Mouse (Mus musculus): Measurements from ENCODE around the gene Ctu2. TPM values are rescaled to one million over a fixed set of nuclear protein-coding genes. Genes with fewer than 3 reads are reported as not detected.
A peak's percentile ranks its signal among the peaks of the same experiment; 100 is the strongest.

Ctu2 gene
- polyA plus RNA-seq, 1 experiment from 2014 or later = 56.2 TPM

DNA sequence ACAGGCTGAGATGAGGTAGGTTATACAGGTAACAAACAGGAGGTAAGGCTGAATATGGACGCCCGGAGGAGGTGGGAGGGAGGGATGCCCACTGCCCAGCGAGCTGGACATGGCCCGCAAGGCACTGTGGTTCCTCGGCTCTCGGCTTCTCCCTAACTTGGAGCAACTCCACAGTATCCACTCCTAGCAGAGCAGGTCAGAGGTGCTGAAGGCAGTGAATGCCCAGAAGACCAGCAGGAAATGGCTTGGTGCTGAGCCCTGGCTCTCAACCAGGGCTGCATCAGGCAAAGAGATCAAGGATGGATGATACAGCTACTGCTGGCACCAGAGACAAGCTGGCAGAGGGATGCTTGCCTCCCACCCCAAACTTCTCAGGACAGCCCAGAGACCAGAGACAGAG is 48.6 kb downstream of the Ctu2 start:
- H3K9me3 ChIP-seq (ENCODE audit: low read depth, low read length) = no peaks in the 10 kb centered on the region
- H3K27ac ChIP-seq (ENCODE audit: low read depth) = peak overlapping the region; percentile 68; the same call in 1 of the 2 replicates
- no peak overlapping the region for H3K9ac ChIP-seq
- ATAC-seq (ENCODE audit: insufficient read depth) (no peak), DNase-seq (no peak)
- H3K4me1 ChIP-seq (ENCODE audit: insufficient read depth) = peaks cover 44% of the 10 kb centered on the region
- H3K4me3 ChIP-seq (ENCODE audit: low read depth, low read length) = no peak overlapping the region
- H3K27me3 ChIP-seq (ENCODE audit: insufficient read depth, low read length) = no peaks in the 10 kb centered on the region
- WGBS = 71% methylated on average over 6 of the region's 6 CpGs
- 0 out of 2 replicates have a peak, but pooled peaks cover 4% of the 10 kb centered on the region for H3K36me3 ChIP-seq (ENCODE audit: insufficient read depth)
- peak overlapping the region; percentile 44; the same call in 1 of the 2 replicates for H3K4me2 ChIP-seq
- no peak for TF ChIP-seq CTCF (IDR thresholded peaks at IDR 0.05; ENCODE audit: low read depth)

DNA sequence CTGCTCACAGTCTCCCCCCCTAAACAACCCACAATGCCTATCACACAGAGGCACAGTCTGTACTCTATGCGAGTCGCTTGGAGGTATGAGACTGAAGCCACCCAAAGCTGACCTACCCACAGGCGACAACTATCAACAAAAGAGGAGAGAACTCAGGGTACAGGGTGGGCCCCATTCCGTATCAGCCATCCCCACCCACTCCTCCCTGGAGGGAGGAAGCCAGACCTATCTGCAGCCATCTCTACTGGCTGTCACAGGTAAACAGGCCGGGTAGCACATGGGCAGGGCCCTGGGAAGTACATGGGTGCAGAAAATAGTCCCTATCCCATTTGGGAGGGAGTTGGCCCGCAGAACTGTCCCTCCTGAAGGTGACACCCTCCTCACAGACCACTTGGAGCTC is 49.1 kb downstream of the Ctu2 start:
- Histone ChIP-seq H3K4me3 (ENCODE audit: low read depth, low read length) (no peak overlapping the region), H3K36me3 (ENCODE audit: insufficient read depth) (0 out of 2 replicates have a peak, but pooled peaks cover 4% of the 10 kb centered on the region), H3K27ac (ENCODE audit: low read depth) (peak overlapping the region; percentile 68; the same call in 1 of the 2 replicates), H3K4me1 (ENCODE audit: insufficient read depth) (peaks cover 44% of the 10 kb centered on the region), H3K27me3 (ENCODE audit: insufficient read depth, low read length) (no peaks in the 10 kb centered on the region), H3K4me2 (no peak overlapping the region), H3K9ac (0 out of 2 replicates have a peak overlapping the region, but pooled peaks have one; percentile 23), H3K9me3 (ENCODE audit: low read depth, low read length) (no peaks in the 10 kb centered on the region)
- ATAC-seq (ENCODE audit: insufficient read depth) = no peak
- 71% methylated on average over 6 of the region's 6 CpGs for WGBS
- no peak for TF ChIP-seq CTCF (IDR thresholded peaks at IDR 0.05; ENCODE audit: low read depth)
- DNase-seq = no peak

DNA sequence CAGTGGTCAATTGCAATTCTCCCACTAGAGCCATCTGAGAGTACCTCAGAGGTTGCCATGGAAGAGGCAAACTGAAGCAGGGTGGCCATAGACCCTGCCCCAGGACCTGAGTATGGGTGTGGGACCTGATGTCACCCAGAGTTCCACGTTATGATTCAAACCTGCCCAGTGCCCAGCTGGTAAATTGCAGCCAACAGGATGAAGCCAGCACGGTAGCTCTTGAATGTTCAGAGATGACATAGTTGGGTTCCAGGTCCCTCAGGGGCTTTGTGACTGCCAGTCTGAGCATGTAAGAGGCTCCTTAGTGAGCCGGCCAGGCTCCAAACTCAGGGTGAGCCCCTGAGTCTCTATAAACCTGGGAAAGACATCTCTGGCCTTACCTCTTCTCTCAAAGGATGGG is 50.1 kb downstream of the Ctu2 start:
- Histone ChIP-seq H3K27ac (ENCODE audit: low read depth) (peak overlapping the region; percentile 72), H3K4me2 (0 out of 2 replicates have a peak overlapping the region, but pooled peaks have one; percentile 10), H3K4me1 (ENCODE audit: insufficient read depth) (peaks cover 40% of the 10 kb centered on the region), H3K9ac (0 out of 2 replicates have a peak overlapping the region, but pooled peaks have one; percentile 25), H3K9me3 (ENCODE audit: low read depth, low read length) (no peaks in the 10 kb centered on the region), H3K27me3 (ENCODE audit: insufficient read depth, low read length) (no peaks in the 10 kb centered on the region), H3K36me3 (ENCODE audit: insufficient read depth) (0 out of 2 replicates have a peak, but pooled peaks cover 4% of the 10 kb centered on the region), H3K4me3 (ENCODE audit: low read depth, low read length) (no peak overlapping the region)
- no peak for DNase-seq
- no peak for ATAC-seq (ENCODE audit: insufficient read depth)
- 49% methylated on average over 3 of the region's 3 CpGs for WGBS
- TF ChIP-seq CTCF (IDR thresholded peaks at IDR 0.05; ENCODE audit: low read depth) = no peak

DNA sequence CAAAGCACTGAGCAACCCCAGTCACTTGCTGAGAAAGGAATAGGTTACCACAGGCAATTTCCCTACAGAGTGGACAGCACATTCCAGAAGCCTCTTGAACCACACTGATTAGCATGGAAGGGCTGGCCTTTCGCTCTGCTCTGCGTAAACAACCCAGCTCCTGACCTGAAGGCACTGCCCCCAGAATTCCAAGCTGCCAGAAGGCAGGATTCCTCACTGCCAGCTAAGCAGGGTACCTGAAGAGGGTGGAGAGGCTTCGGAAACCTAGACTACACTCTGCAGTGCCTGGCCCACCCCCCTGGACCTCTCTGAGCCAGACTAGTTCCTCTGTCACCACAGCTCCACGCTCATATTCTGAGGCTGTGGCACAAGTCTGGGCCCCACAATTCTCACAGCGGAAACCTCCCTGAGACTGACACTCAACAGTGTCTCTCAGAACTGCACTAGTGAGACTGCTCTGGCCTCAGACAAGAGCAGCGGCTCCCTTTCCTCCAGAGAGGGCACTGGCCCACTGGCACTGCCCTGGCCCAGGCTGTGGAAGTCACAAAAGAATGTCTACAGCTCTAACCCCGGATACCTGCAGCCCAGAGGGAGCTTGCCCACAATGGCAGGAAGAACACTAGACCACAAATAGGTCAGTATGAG is 50.7 kb downstream of the Ctu2 start:
- peak overlapping the region; percentile 25; the same call in 1 of the 2 replicates for H3K9ac ChIP-seq
- WGBS = 43% methylated on average over 7 of the region's 7 CpGs
- TF ChIP-seq CTCF (IDR thresholded peaks at IDR 0.05; ENCODE audit: low read depth) = no peak
- peak overlapping the region; percentile 72 for H3K27ac ChIP-seq (ENCODE audit: low read depth)
- DNase-seq (peak; percentile 55), ATAC-seq (ENCODE audit: insufficient read depth) (peak; percentile 55)
- H3K4me2 ChIP-seq = 0 out of 2 replicates have a peak overlapping the region, but pooled peaks have one; percentile 10
- H3K4me1 ChIP-seq (ENCODE audit: insufficient read depth) = peaks cover 40% of the 10 kb centered on the region
- H3K9me3 ChIP-seq (ENCODE audit: low read depth, low read length) = no peaks in the 10 kb centered on the region
- H3K36me3 ChIP-seq (ENCODE audit: insufficient read depth) = 0 out of 2 replicates have a peak, but pooled peaks cover 4% of the 10 kb centered on the region
- no peak overlapping the region for H3K4me3 ChIP-seq (ENCODE audit: low read depth, low read length)
- no peaks in the 10 kb centered on the region for H3K27me3 ChIP-seq (ENCODE audit: insufficient read depth, low read length)

DNA sequence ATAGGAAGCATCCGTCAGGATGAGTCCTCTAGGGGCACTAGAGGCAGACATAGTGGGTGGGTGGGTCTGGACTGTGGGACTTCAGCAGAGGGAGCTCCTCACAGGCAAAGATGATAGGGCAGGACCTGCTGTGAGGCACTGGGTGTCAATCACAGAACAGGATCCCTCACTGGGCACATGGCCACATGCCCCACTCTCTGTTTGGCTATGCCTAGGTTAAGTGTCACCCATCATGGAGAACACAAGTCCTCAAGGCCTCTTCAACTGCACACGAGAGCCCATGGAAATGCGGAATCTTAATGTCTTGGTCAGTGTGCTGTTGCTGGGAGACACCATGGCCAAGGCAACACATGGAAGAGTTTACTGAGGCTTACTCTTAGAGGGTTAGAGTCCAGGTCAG is 52.0 kb downstream of the Ctu2 start:
- ATAC-seq (ENCODE audit: insufficient read depth) (no peak), DNase-seq (no peak)
- 0 out of 2 replicates have a peak, but pooled peaks have one; percentile 6 for TF ChIP-seq CTCF (IDR thresholded peaks at IDR 0.05; ENCODE audit: low read depth)
- peaks cover 40% of the 10 kb centered on the region for H3K4me1 ChIP-seq (ENCODE audit: insufficient read depth)
- H3K4me2 ChIP-seq = no peak overlapping the region
- no peak overlapping the region for H3K27ac ChIP-seq (ENCODE audit: low read depth)
- H3K27me3 ChIP-seq (ENCODE audit: insufficient read depth, low read length) = no peaks in the 10 kb centered on the region
- no peak overlapping the region for H3K9ac ChIP-seq
- H3K9me3 ChIP-seq (ENCODE audit: low read depth, low read length) = no peaks in the 10 kb centered on the region
- 88% methylated on average over 3 of the region's 3 CpGs for WGBS
- 0 out of 2 replicates have a peak, but pooled peaks cover 4% of the 10 kb centered on the region for H3K36me3 ChIP-seq (ENCODE audit: insufficient read depth)
- H3K4me3 ChIP-seq (ENCODE audit: low read depth, low read length) = no peak overlapping the region

DNA sequence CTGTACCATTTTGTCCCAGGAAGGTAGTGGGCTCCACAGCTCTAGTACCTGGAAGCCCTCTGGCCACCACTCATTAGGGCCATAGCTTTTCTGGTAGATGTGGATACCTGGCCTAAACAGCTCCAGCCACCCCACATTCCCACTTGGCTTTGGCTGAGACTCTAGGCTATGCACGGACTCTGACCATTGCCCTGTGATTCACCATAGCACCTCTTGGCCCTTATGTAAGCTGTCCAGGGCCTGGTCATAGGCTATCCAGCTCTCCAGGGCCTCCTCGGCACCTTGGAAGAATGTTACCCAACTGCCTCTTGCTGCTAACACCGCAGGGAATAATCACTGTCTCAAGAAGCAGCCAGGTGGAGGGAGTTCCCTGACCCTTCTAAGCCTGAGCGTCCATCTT is 53.2 kb downstream of the Ctu2 start:
- Histone ChIP-seq H3K4me1 (ENCODE audit: insufficient read depth) (peaks cover 28% of the 10 kb centered on the region), H3K27me3 (ENCODE audit: insufficient read depth, low read length) (no peaks in the 10 kb centered on the region), H3K4me2 (no peak overlapping the region), H3K36me3 (ENCODE audit: insufficient read depth) (0 out of 2 replicates have a peak, but pooled peaks cover 4% of the 10 kb centered on the region), H3K27ac (ENCODE audit: low read depth) (no peak overlapping the region), H3K9ac (no peak overlapping the region), H3K9me3 (ENCODE audit: low read depth, low read length) (no peaks in the 10 kb centered on the region), H3K4me3 (ENCODE audit: low read depth, low read length) (no peak overlapping the region)
- 84% methylated on average over 4 of the region's 4 CpGs for WGBS
- ATAC-seq (ENCODE audit: insufficient read depth) = no peak
- no peak for TF ChIP-seq CTCF (IDR thresholded peaks at IDR 0.05; ENCODE audit: low read depth)
- DNase-seq = no peak

DNA sequence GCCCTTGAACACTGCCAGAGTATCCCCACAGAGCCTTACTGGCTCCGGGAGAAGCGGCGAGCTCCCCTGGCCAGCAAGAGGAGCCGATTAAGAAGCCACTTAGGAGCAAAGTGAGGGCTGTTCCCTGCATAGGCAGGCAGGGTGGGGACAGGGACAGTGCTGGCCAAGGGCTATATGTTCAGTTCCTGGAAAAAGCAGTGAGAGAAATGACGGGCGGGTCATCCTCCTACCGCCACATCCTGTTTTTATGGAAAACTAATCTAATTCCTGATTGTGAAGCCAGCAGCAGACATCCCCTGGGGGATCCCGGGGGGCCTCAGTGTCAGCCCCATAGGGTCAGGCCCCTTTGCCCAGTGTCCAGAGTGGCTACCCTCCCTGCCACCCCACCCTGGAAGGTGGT is 55.4 kb downstream of the Ctu2 start:
- no peak overlapping the region for H3K9ac ChIP-seq
- WGBS = 68% methylated on average over 8 of the region's 8 CpGs
- TF ChIP-seq CTCF (IDR thresholded peaks at IDR 0.05; ENCODE audit: low read depth) = no peak

More for the DNA sequence above, 55.4 kb downstream of the Ctu2 start:
- H3K4me1 ChIP-seq (ENCODE audit: insufficient read depth) = peaks cover 13% of the 10 kb centered on the region
- no peak overlapping the region for H3K4me3 ChIP-seq (ENCODE audit: low read depth, low read length)
- ATAC-seq (ENCODE audit: insufficient read depth) = no peak
- H3K27ac ChIP-seq (ENCODE audit: low read depth) = 0 out of 2 replicates have a peak overlapping the region, but pooled peaks have one; percentile 26
- no peaks in the 10 kb centered on the region for H3K9me3 ChIP-seq (ENCODE audit: low read depth, low read length)
- no peak overlapping the region for H3K4me2 ChIP-seq
- no peaks in the 10 kb centered on the region for H3K36me3 ChIP-seq (ENCODE audit: insufficient read depth)
- no peak for DNase-seq
- no peaks in the 10 kb centered on the region for H3K27me3 ChIP-seq (ENCODE audit: insufficient read depth, low read length)

Small RNA genes within 50 kb of the gene (microRNA-seq; reads per million reads assigned to microRNA genes)
- not detected for gene Gm24366 (ENCODE audit: borderline number of aligned reads)

Other genes starting within 250 kb of the Ctu2 start
- 2.7 and 2.9 TPM in 2 replicates for gene Zfpm1, start 194.0 kb upstream of the Ctu2 start, polyA plus RNA-seq (2014; fragmentation: Nextera tagmentation; extraction: Ambion mirVana)
- gene Trhr2, start 115.4 kb upstream of the Ctu2 start, polyA plus RNA-seq (2014; fragmentation: Nextera tagmentation; extraction: Ambion mirVana) = not detected in 2 replicates
- 42.4 and 44.3 TPM in 2 replicates for gene Zc3h18, start 99.5 kb upstream of the Ctu2 start, polyA plus RNA-seq (2014; fragmentation: Nextera tagmentation; extraction: Ambion mirVana)
- 0.27 TPM in 1 of 2 replicates, not detected in the other for gene Il17c, start 54.1 kb upstream of the Ctu2 start, polyA plus RNA-seq (2014; fragmentation: Nextera tagmentation; extraction: Ambion mirVana)
- 165 and 175 TPM in 2 replicates for gene Cyba, start 43.2 kb upstream of the Ctu2 start, polyA plus RNA-seq (2014; fragmentation: Nextera tagmentation; extraction: Ambion mirVana)
- gene Mvd, start 32.7 kb upstream of the Ctu2 start, polyA plus RNA-seq (2014; fragmentation: Nextera tagmentation; extraction: Ambion mirVana) = 27.1 and 29.5 TPM in 2 replicates
- 0.87 and 1.3 TPM in 2 replicates for gene Snai3, start 15.4 kb upstream of the Ctu2 start, polyA plus RNA-seq (2014; fragmentation: Nextera tagmentation; extraction: Ambion mirVana)
- 34.7 and 37.2 TPM in 2 replicates for gene Rnf166, start 79 bp upstream of the Ctu2 start, polyA plus RNA-seq (2014; fragmentation: Nextera tagmentation; extraction: Ambion mirVana)
- 26.6 and 27.7 TPM in 2 replicates for gene Piezo1, start 75.2 kb downstream of the Ctu2 start, polyA plus RNA-seq (2014; fragmentation: Nextera tagmentation; extraction: Ambion mirVana)
- 47.1 and 50.3 TPM in 2 replicates for gene Cdt1, start 91.9 kb downstream of the Ctu2 start, polyA plus RNA-seq (2014; fragmentation: Nextera tagmentation; extraction: Ambion mirVana)
- gene Aprt, start 100.8 kb downstream of the Ctu2 start, polyA plus RNA-seq (2014; fragmentation: Nextera tagmentation; extraction: Ambion mirVana) = 338 and 366 TPM in 2 replicates
- 11.7 and 12.5 TPM in 2 replicates for gene Galns, start 135.3 kb downstream of the Ctu2 start, polyA plus RNA-seq (2014; fragmentation: Nextera tagmentation; extraction: Ambion mirVana)
- 49.7 and 57.2 TPM in 2 replicates for gene Trappc2l, start 135.5 kb downstream of the Ctu2 start, polyA plus RNA-seq (2014; fragmentation: Nextera tagmentation; extraction: Ambion mirVana)
- gene Pabpn1l, start 146.6 kb downstream of the Ctu2 start, polyA plus RNA-seq (2014; fragmentation: Nextera tagmentation; extraction: Ambion mirVana) = not detected in 2 replicates
- gene Cbfa2t3, start 223.0 kb downstream of the Ctu2 start, polyA plus RNA-seq (2014; fragmentation: Nextera tagmentation; extraction: Ambion mirVana) = 4.7 and 5.7 TPM in 2 replicates